Mouse (Mus musculus): Measurements from ENCODE around the gene Sumf1.

DNA sequence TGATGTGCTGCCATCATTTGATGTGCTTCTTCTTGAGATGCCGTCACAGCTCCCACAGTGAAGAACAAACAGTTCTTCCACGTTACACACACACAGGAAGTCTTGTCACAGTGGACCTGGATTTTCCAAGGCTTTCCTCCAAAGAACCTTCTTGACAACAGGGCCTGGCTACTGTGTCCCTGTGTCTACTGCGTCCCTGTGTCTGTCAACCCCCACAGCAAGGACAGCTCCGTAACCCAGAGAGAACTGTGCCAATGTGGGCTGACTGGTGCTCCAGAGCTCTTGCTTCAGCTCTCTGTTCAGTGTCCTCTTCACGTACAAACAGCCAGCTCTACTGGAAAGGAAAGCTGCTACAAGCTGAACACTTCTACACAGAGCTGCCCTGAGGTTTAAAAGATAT lies 48.4 kb downstream of the Sumf1 start:
- TF ChIP-seq CTCF (conservative IDR thresholded peaks at IDR 0.05 in 1 of 2, IDR thresholded peaks at IDR 0.05 in 1 of 2; ENCODE audit: low read depth in 2 of 2, low read length in 2 of 2) (no peak), ZMIZ1 (IDR thresholded peaks at IDR 0.05; ENCODE audit: low read depth, low read length) (no peak), ELF1 (IDR thresholded peaks at IDR 0.05; ENCODE audit: low read depth, low read length) (no peak), EP300 (IDR thresholded peaks at IDR 0.05; ENCODE audit: low read length) (no peak), POLR2A (IDR thresholded peaks at IDR 0.05; ENCODE audit: low read depth, low read length) (no peak), USF1 (IDR thresholded peaks at IDR 0.05; ENCODE audit: low read depth, low read length) (no peak), BHLHE40 (IDR thresholded peaks at IDR 0.05; ENCODE audit: low read depth, low read length) (no peak), MAZ (IDR thresholded peaks at IDR 0.05; ENCODE audit: low read depth, low read length) (no peak), RAD21 (IDR thresholded peaks at IDR 0.05; ENCODE audit: low read depth, low read length) (no peak), SIN3A (IDR thresholded peaks at IDR 0.05; ENCODE audit: low read length) (no peak), HCFC1 (IDR thresholded peaks at IDR 0.05; ENCODE audit: low read depth, low read length) (no peak)

Measured in CH12.LX (cell line).